Mouse (Mus musculus) right cerebral cortex, postnatal 14 days (tissue): ENCODE measurements around the gene Ndufa1.
A peak's percentile ranks its signal among the peaks of the same experiment; 100 is the strongest.
"Not testable (repeated sequence)": the region's sequence is repeated elsewhere in the genome, so short reads cannot be mapped to it uniquely, and the experiment has no call there.

Experiments used
- DNase-seq: peaks from one replicate; pipeline ENCODE4 v3.0.0; 2022

Ndufa1 gene

GRCm38 (mm10) chrX:37191105-37191743, at the start of gene Ndufa1, which contains the start of gene Rnf113a1:
Gene Ndufa1 (minus strand): TSS chrX:37191163.
Gene Rnf113a1 (plus strand): TSS chrX:37191245.
- peak; percentile 76 for DNase-seq

DNA sequence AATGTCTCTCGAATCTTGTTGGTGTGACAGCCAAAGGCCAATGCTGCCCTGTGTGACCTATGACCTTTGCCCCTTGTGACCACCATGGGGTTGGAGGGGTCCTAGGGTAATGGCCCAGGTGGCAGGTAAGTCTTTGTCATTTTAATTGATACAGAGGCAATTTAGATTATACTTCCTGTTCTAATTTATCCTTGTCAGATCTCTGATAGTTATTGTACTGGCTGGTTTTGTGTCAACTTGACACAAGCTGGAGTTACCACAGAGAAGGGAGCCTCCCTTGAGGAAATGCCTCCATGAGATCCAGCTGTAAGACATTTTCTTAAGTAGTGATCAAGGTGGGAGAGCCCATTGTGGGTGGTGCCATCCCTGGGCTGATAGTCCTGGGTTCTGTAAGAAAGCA, 31.2 kb upstream of the Ndufa1 start, which contains the start of gene Rhox1:
TSS of gene Rhox1 (minus strand) at position 101 of the 400 bp plus-strand sequence.
- not testable (repeated sequence) for DNase-seq

- DNase-seq, result no peak
Measured at GRCm38 (mm10) chrX:37210941-37211340, 20.0 kb upstream of the Ndufa1 start, which contains the start of gene Gm9. Gene Gm9 (minus strand): TSS chrX:37211041.

- no peak for DNase-seq
Measured at GRCm38 (mm10) chrX:37198676-37199075, 7.7 kb upstream of the Ndufa1 start.

DNA sequence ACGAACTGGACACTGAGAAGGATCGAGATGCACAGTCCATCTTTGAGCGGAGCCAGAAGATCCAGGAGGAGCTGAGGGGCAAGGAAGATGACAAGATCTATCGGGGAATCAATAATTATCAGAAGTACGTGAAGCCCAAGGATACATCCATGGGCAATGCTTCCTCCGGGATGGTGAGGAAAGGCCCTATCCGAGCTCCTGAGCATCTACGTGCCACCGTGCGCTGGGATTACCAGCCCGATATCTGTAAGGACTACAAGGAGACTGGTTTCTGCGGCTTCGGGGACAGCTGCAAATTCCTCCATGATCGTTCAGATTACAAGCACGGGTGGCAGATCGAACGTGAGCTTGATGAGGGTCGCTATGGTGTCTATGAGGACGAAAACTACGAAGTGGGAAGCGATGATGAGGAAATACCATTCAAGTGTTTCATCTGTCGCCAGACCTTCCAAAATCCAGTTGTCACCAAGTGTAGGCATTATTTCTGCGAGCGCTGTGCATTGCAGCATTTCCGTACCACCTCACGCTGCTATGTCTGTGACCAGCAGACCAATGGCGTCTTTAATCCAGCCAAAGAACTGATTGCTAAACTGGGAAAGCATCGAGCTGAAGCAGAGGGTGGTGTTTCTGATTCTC, 899 bp upstream of the Ndufa1 start:
- peak; percentile 8 for DNase-seq

GRCm38 (mm10) chrX:37190755-37191104, 233 bp downstream of the Ndufa1 start:
- no peak for DNase-seq

GRCm38 (mm10) chrX:37184401-37184800, 6.6 kb downstream of the Ndufa1 start:
- not testable (repeated sequence) for DNase-seq

DNA sequence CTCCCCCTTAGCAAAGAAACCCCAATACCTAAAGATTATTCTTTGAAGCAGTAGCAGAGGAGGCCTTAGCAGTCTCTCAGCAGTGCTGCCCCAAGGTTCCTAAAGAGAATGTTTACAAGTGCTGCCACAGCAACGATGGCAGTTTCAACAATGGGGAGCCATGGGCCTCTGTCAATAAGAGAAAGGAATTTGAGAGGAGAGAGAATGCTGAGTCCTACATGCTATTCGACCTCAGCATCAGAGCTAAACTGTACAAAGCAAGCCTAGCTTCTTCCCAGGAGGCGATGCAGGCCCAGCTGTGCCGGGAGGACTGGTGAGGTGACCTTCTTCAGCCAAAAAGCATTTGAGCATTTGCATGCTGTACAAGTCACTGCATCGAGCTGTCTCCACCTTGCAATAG, 22.2 kb downstream of the Ndufa1 start, which contains the start of gene Akap14:
TSS of gene Akap14 (minus strand) at position 101 of the 400 bp plus-strand sequence.
- no peak for DNase-seq

- no peak for DNase-seq
Measured at GRCm38 (mm10) chrX:37167085-37167484, 23.9 kb downstream of the Ndufa1 start.

DNA sequence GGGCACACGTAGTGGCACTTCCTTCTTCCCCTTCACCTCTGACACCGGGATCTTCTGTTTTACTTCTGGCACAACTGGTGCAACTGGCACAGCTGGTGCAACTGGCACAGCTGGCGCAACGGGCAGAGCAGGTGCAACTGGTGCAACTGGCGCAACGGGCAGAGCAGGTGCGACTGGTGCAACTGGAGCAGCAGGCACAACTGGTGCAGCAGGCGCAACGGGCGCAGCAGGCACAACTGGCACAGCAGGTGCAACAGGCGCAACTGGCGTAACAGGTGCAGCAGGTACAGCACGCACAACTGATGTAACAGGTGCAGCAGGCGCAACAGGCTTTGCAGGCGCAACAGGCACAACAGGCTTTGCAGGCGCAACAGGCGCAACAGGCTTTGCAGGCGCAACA, 27.8 kb downstream of the Ndufa1 start:
- no peak for DNase-seq

- DNase-seq, result no peak
Measured at GRCm38 (mm10) chrX:37161169-37161568, 29.8 kb downstream of the Ndufa1 start.

- no peak for DNase-seq
Measured at GRCm38 (mm10) chrX:37157839-37158238, 33.1 kb downstream of the Ndufa1 start.

DNA sequence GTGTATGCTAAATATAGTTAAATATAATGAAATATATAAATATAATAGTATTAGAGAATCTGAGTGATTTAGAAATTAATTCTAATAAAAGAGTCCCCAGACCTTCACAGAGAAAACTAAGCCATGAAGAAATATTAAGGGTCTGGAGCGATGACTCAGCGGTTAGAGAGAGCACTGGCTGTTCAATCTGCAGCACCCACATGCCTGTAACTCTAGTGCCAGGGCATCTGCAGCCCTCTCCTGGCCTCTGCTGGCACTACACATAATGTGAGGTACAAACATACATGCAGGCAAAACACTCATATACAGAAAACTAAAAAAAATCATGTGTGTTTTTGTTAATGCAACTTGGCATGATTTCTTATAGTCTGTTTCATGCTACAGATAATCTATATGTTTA, 46.0 kb downstream of the Ndufa1 start:
- DNase-seq, result no peak

- DNase-seq, result not testable (repeated sequence)
Measured at GRCm38 (mm10) chrX:37144498-37144897, 46.5 kb downstream of the Ndufa1 start.

- no peak for DNase-seq
Measured at GRCm38 (mm10) chrX:37141732-37142131, 49.2 kb downstream of the Ndufa1 start.
